Mouse (Mus musculus) kidney, embryonic 15.5 days (tissue): ENCODE data around the gene Aqp8. TPM values are rescaled to one million over a fixed set of nuclear protein-coding genes. Genes with fewer than 3 reads are reported as not detected.

Experiments
- ATAC-seq: fragments of 200-750 bp; cut with Nextera tagmentation; replicated peaks from 2 replicates; pipeline ENCODE4 v1.8.0; 2017; ENCODE audit warnings: moderate TSS enrichment; ENCODE audit not compliant: low FRiP score
- H3K27ac ChIP-seq: fragments of 300-500 bp; sonication (generic); 2 replicates; pipeline ENCODE4 v1.5.1; 2015; ENCODE audit warnings: mild to moderate bottlenecking, inconsistent platforms
- H3K27me3 ChIP-seq: fragments of 300-500 bp; sonication (generic); 2 replicates; pipeline ENCODE4 v1.6.1; 2015; ENCODE audit warnings: inconsistent platforms
- H3K36me3 ChIP-seq: fragments of 300-500 bp; sonication (generic); 2 replicates; pipeline ENCODE4 v1.6.1; 2015; ENCODE audit warnings: inconsistent platforms
- H3K4me1 ChIP-seq: fragments of 300-500 bp; sonication (generic); 2 replicates; pipeline ENCODE4 v1.6.1; 2015; ENCODE audit warnings: inconsistent platforms
- H3K4me2 ChIP-seq: fragments of 300-500 bp; sonication (generic); 2 replicates; pipeline ENCODE4 v1.6.1; 2015; ENCODE audit warnings: moderate library complexity, mild to moderate bottlenecking, inconsistent platforms
- H3K4me3 ChIP-seq: fragments of 300-500 bp; sonication (generic); replicated peaks from 2 replicates; pipeline ENCODE4 v1.5.1; 2015; ENCODE audit warnings: mild to moderate bottlenecking, inconsistent platforms
- H3K9ac ChIP-seq: fragments of 300-500 bp; sonication (generic); 2 replicates; pipeline ENCODE4 v1.6.1; 2015; ENCODE audit warnings: mild to moderate bottlenecking, inconsistent platforms
- H3K9me3 ChIP-seq: fragments of 300-500 bp; sonication (generic); replicated peaks from 2 replicates; pipeline ENCODE4 v1.6.1; 2016; ENCODE audit warnings: inconsistent platforms
- WGBS: fragments of 180-500 bp; shearing (Covaris S2); methylation state at CpG from one replicate; pipeline ENCODE4 v1.1.7; 2015; ENCODE audit warnings: mixed read lengths; 5-methylcytosine and 5-hydroxymethylcytosine counted together
- polyA plus RNA-seq: library from polyadenylated mRNA; unstranded; fragments of >200 nt; fragmentation: Nextera tagmentation; extraction: Ambion mirVana; gene quantifications from 2 replicates; pipeline ENCODE4 v1.2.1, GENCODE M21; 2015

The Aqp8 gene
- polyA plus RNA-seq, 1 experiment from 2014 or later = 0.48 TPM

GRCm38 (mm10) chr7:123499481-123500238 is 37.6 kb downstream of the Aqp8 start:
- WGBS = 41% methylated on average over 19 of the region's 19 CpGs
- Histone ChIP-seq H3K36me3 (peaks cover 10% of the 10 kb centered on the region; the same call in 1 of the 2 replicates), H3K4me2 (peak overlapping the region; percentile 96), H3K4me3 (peak overlapping the region; percentile 74), H3K9ac (peak overlapping the region; percentile 66), H3K9me3 (no peaks in the 10 kb centered on the region), H3K27ac (peak overlapping the region; percentile 74; the same call in 1 of the 2 replicates), H3K4me1 (peaks cover 11% of the 10 kb centered on the region), H3K27me3 (no peaks in the 10 kb centered on the region)
- no peak for ATAC-seq

DNA sequence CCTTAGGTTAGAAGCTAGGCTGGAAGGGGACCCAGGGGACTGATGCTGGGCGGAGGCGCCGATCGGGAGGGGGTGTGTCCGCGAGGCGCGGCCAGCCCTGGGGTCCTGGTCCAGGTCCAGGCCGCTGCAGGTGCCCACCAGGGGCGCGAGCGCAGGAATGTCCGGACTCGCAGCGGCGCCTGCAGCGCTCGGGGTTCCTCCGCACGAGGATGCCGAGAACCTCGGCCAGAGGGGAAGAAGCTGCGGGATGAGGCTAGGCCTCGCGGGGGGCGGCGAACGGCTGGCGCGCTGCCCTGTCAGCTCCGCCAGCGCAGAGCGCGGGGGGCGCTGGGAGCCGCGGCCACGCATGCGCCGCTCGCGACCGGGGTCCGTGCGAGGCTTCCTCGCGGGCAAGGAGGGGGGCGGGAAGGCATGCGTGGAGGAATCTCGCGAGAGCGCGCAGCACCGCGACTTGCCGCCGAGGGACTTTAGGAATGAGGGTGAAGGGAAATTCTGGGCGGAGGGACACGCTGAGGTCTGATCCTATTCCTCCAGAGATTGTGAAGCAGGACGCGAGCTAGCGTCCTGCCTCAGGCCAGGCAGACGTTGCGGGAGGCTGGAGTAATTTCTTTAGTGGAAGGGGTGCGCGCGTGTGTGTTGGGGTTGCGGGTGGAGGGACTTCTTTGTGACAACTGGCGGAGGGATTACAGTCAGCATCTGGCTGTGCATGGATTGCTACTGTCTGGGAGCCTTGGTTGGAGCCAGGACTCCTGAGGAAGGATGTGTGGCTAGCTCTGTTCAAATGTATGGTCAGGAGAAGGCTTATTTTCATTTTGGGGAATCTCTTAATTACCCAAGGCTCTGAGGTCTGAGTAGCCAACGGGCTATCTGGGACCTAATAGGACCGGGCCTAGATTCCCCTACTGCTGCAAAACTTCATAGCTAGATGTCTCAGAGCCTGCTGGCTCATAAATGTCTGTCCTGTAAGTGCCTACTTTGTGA is 38.4 kb downstream of the Aqp8 start, which contains the start of gene Zkscan2:
TSS of gene Zkscan2 (minus strand) at position 211 of the 981 bp plus-strand sequence.
- WGBS = 1% methylated on average over 71 of the region's 71 CpGs
- H3K4me3 ChIP-seq = peak within 1 kb of the TSS; percentile 74
- peak within 1 kb of the TSS; percentile 66 for H3K9ac ChIP-seq
- H3K4me1 ChIP-seq = peaks cover 11% of the 10 kb centered on the region
- no peaks in the 10 kb centered on the region for H3K9me3 ChIP-seq
- peak; percentile 96 for ATAC-seq
- peak within 1 kb of the TSS; percentile 74 for H3K27ac ChIP-seq
- H3K4me2 ChIP-seq = peak within 1 kb of the TSS; percentile 96
- H3K27me3 ChIP-seq = no peaks in the 10 kb centered on the region
- H3K36me3 ChIP-seq = peaks cover 10% of the 10 kb centered on the region; the same call in 1 of the 2 replicates

GRCm38 (mm10) chr7:123503358-123503757 is 41.3 kb downstream of the Aqp8 start:
- H3K4me3 ChIP-seq = no peak overlapping the region
- peaks cover 11% of the 10 kb centered on the region for H3K4me1 ChIP-seq
- H3K27me3 ChIP-seq = no peaks in the 10 kb centered on the region
- no peaks in the 10 kb centered on the region for H3K36me3 ChIP-seq
- H3K9ac ChIP-seq = no peak overlapping the region
- H3K9me3 ChIP-seq = peaks cover 9% of the 10 kb centered on the region
- H3K4me2 ChIP-seq = no peak overlapping the region
- H3K27ac ChIP-seq = no peak overlapping the region
- no peak for ATAC-seq
- whole genome bisulfite sequencing = 10% methylated on average over 1 of the region's 1 CpGs

GRCm38 (mm10) chr7:123507946-123508345 is 45.9 kb downstream of the Aqp8 start:
- Histone ChIP-seq H3K4me1 (no peaks in the 10 kb centered on the region), H3K9ac (no peak overlapping the region), H3K4me3 (no peak overlapping the region), H3K27ac (no peak overlapping the region), H3K4me2 (no peak overlapping the region), H3K27me3 (no peaks in the 10 kb centered on the region), H3K9me3 (peaks cover 9% of the 10 kb centered on the region), H3K36me3 (no peaks in the 10 kb centered on the region)
- 62% methylated on average over 7 of the region's 7 CpGs for WGBS
- no peak for ATAC-seq

Other genes starting within 250 kb of the Aqp8 start
- gene Slc5a11, start 247.5 kb upstream of the Aqp8 start, polyA plus RNA-seq = 2.5 and 3.1 TPM in 2 replicates
- gene Lcmt1, start 92.5 kb upstream of the Aqp8 start, polyA plus RNA-seq = 54.5 and 54.9 TPM in 2 replicates
- gene Arhgap17, start 92.4 kb upstream of the Aqp8 start, polyA plus RNA-seq = 23.7 and 25.2 TPM in 2 replicates
- gene Zkscan2, start 38.2 kb downstream of the Aqp8 start, polyA plus RNA-seq = 2.3 and 3.3 TPM in 2 replicates